Mouse (Mus musculus) lung, adult 2 months (tissue): ENCODE measurements at regions not wholly inside any gene's neighbourhood (a gene's known extent, or its start where the extent isn't known, plus 50 kb on each side); places are given as distances from the start of the nearest gene placed in this dataset.

ENCODE experiments used
- CTCF ChIP-seq: fragments of 200-500 bp; IDR thresholded peaks from 2 replicates; pipeline ENCODE4 v1.5.1; 2011; ENCODE audit warnings: mild to moderate bottlenecking, low read length, control low read depth; ENCODE audit not compliant: insufficient read depth
- POLR2A ChIP-seq: fragments of 200-500 bp; IDR thresholded peaks from 2 replicates; pipeline ENCODE4 v1.6.1; 2011; ENCODE audit warnings: low read depth, mild to moderate bottlenecking, control low read depth, low read length, borderline replicate concordance; ENCODE audit errors: extremely low read depth

GRCm38 (mm10) chr14:58656935-58657238, 485.8 kb downstream of the 1700129C05Rik start:
- TF ChIP-seq POLR2A (no peak), CTCF (no peak)
